Mouse (Mus musculus) embryonic facial prominence, embryonic 12.5 days (tissue): ENCODE data around the gene Vsig8. TPM values are rescaled to one million over a fixed set of nuclear protein-coding genes. Genes with fewer than 3 reads are reported as not detected.

Experiments
- ATAC-seq: fragments of 200-750 bp; cut with Nextera tagmentation; 2 replicates; pipeline ENCODE4 v1.8.0; 2017; ENCODE audit not compliant: insufficient number of reproducible peaks, insufficient read depth, low FRiP score, low TSS enrichment
- H3K27ac ChIP-seq: fragments of 300-500 bp; sonication (generic); 2 replicates; pipeline ENCODE4 v1.5.1; 2016; ENCODE audit warnings: mild to moderate bottlenecking
- H3K27me3 ChIP-seq: fragments of 300-500 bp; sonication (generic); 2 replicates; pipeline ENCODE4 v1.6.1; 2016; ENCODE audit warnings: mild to moderate bottlenecking, moderate library complexity
- H3K36me3 ChIP-seq: fragments of 300-500 bp; sonication (generic); 2 replicates; pipeline ENCODE4 v1.6.1; 2016; ENCODE audit warnings: mild to moderate bottlenecking
- H3K4me1 ChIP-seq: fragments of 300-500 bp; sonication (generic); 2 replicates; pipeline ENCODE4 v1.6.1; 2016
- H3K4me2 ChIP-seq: fragments of 300-500 bp; sonication (generic); replicated peaks from 2 replicates; pipeline ENCODE4 v1.6.1; 2016; ENCODE audit warnings: mild to moderate bottlenecking, moderate library complexity
- H3K4me3 ChIP-seq: fragments of 300-500 bp; sonication (generic); 2 replicates; pipeline ENCODE4 v1.5.1; 2016; ENCODE audit warnings: mild to moderate bottlenecking
- H3K9ac ChIP-seq: fragments of 300-500 bp; sonication (generic); 2 replicates; pipeline ENCODE4 v1.6.1; 2016; ENCODE audit warnings: mild to moderate bottlenecking, moderate library complexity
- H3K9me3 ChIP-seq: fragments of 300-500 bp; sonication (generic); 2 replicates; pipeline ENCODE4 v1.6.1; 2016; ENCODE audit warnings: mild to moderate bottlenecking, moderate library complexity
- WGBS: fragments of 180-500 bp; shearing (Covaris S2); methylation state at CpG from one replicate; pipeline ENCODE4 v1.1.7; 2016; 5-methylcytosine and 5-hydroxymethylcytosine counted together
- polyA plus RNA-seq: library from polyadenylated mRNA; unstranded; fragments of >200 nt; fragmentation: Nextera tagmentation; extraction: Ambion mirVana; gene quantifications from 2 replicates; pipeline ENCODE4 v1.2.1, GENCODE M21; 2016

The Vsig8 gene
- polyA plus RNA-seq, 1 experiment from 2014 or later = not detected

GRCm38 (mm10) chr1:172602326-172602725 is 46.6 kb downstream of the Vsig8 start, which contains the start of gene Fcrl6:
Gene Fcrl6 (minus strand): TSS chr1:172602551.
- Histone ChIP-seq H3K4me1 (no peaks in the 10 kb centered on the region), H3K27me3 (no peaks in the 10 kb centered on the region), H3K4me3 (no peak within 1 kb of the TSS), H3K27ac (no peak within 1 kb of the TSS), H3K9ac (no peak within 1 kb of the TSS), H3K36me3 (no peaks in the 10 kb centered on the region), H3K9me3 (no peaks in the 10 kb centered on the region), H3K4me2 (no peak within 1 kb of the TSS)
- WGBS = 59% methylated on average over 1 of the region's 1 CpGs
- no peak for ATAC-seq

- Histone ChIP-seq H3K27ac (no peak overlapping the region), H3K4me3 (no peak overlapping the region), H3K9ac (no peak overlapping the region), H3K9me3 (no peaks in the 10 kb centered on the region), H3K36me3 (no peaks in the 10 kb centered on the region), H3K27me3 (0 out of 2 replicates have a peak, but pooled peaks cover 5% of the 10 kb centered on the region), H3K4me2 (no peak overlapping the region), H3K4me1 (no peaks in the 10 kb centered on the region)
- 88% methylated on average over 10 of the region's 10 CpGs for WGBS
- no peak for ATAC-seq
Observed at GRCm38 (mm10) chr1:172611304-172611703, 55.6 kb downstream of the Vsig8 start.

GRCm38 (mm10) chr1:172612745-172613144 is 57.0 kb downstream of the Vsig8 start:
- no peak overlapping the region for H3K9ac ChIP-seq
- H3K27ac ChIP-seq = no peak overlapping the region
- H3K4me3 ChIP-seq = no peak overlapping the region
- no peaks in the 10 kb centered on the region for H3K36me3 ChIP-seq
- no peak overlapping the region for H3K4me2 ChIP-seq
- 59% methylated on average over 1 of the region's 1 CpGs for WGBS
- no peaks in the 10 kb centered on the region for H3K9me3 ChIP-seq
- no peak for ATAC-seq
- peaks cover 10% of the 10 kb centered on the region for H3K4me1 ChIP-seq
- H3K27me3 ChIP-seq = 0 out of 2 replicates have a peak, but pooled peaks cover 5% of the 10 kb centered on the region

Other genes starting within 250 kb of the Vsig8 start
- 0.15 and 0.22 TPM in 2 replicates for gene Kcnj9, start 226.6 kb upstream of the Vsig8 start, polyA plus RNA-seq
- 0.06 and 0.08 TPM in 2 replicates for gene Kcnj10, start 214.7 kb upstream of the Vsig8 start, polyA plus RNA-seq
- 9.9 and 10.3 TPM in 2 replicates for gene Pigm, start 179.4 kb upstream of the Vsig8 start, polyA plus RNA-seq
- 0.41 and 0.51 TPM in 2 replicates for gene Slamf9, start 80.6 kb upstream of the Vsig8 start, polyA plus RNA-seq
- gene Igsf9, start 74.2 kb upstream of the Vsig8 start, polyA plus RNA-seq = 79.5 and 84.3 TPM in 2 replicates
- gene Tagln2, start 55.9 kb upstream of the Vsig8 start, polyA plus RNA-seq = 80.2 and 80.4 TPM in 2 replicates
- 0.95 and 1.1 TPM in 2 replicates for gene Cfap45, start 35.1 kb upstream of the Vsig8 start, polyA plus RNA-seq
- not detected in 2 replicates for gene Slamf8, start 34.6 kb downstream of the Vsig8 start, polyA plus RNA-seq
- 0.35 and 0.76 TPM in 2 replicates for gene Fcrl6, start 46.6 kb downstream of the Vsig8 start, polyA plus RNA-seq
- gene Dusp23, start 77.0 kb downstream of the Vsig8 start, polyA plus RNA-seq = 9.4 and 10.0 TPM in 2 replicates
- gene Crp, start 142.1 kb downstream of the Vsig8 start, polyA plus RNA-seq = not detected in 2 replicates